ENCODE assay signal across 19 mouse cellular contexts in the genomic region with DNA sequence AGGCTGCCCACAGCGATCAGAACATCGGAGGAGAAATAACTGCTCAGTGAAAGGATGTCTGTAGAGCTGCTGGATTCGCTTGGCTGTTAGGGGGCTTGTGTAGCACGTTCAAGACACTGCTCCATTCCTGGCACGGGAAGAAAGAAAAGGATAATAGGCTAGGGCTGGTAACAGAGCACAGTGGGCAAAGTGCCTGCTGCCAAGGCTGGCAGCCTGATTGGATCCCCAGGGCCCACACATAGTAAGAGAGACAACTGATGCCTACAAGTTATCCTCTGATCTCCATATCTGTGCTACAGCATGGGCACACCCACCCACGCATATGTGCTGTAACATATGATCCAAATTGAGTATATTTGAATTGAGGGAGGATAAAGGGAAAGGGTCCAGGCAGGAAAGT. TPM values are rescaled to one million over a fixed set of nuclear protein-coding genes. Genes with fewer than 3 reads are reported as not detected.
DNase-seq lines count a peak whose midpoint lies in the region; ATAC-seq and TF ChIP-seq lines count a peak whose summit lies in the region.
"Had no signal": no experiment of that assay in that cellular context is flagged by ENCODE, and none has a peak within 500 bp of the region (broad histone marks: within the 10 kb centered on the region; RNA-seq: fewer than 3 reads in every experiment).

No protein-coding gene starts in this region.

- ATAC-seq in hindbrain, postnatal 0 days: peak; percentile 55
- no peak for ATAC-seq in hindbrain, embryonic 12.5 days (ENCODE audit: low FRiP score)
- ATAC-seq in midbrain, embryonic 14.5 days (ENCODE audit: low FRiP score, low TSS enrichment): no peak
- ATAC-seq: CD4-positive, CD25-positive, alpha-beta regulatory T cell, adult 4 months had no signal

- H3K27ac ChIP-seq in hindbrain, postnatal 0 days: no peak overlapping the region
- no peak overlapping the region for H3K27ac ChIP-seq in hindbrain, embryonic 12.5 days
- H3K27ac ChIP-seq in midbrain, embryonic 14.5 days (replicated peaks; ENCODE audit: low read depth, low read length): no peak overlapping the region
- H3K27ac ChIP-seq in midbrain, embryonic 10.5 days (replicated peaks): no peak overlapping the region
- H3K27ac ChIP-seq: gastrocnemius, adult 2 months; heart, embryonic 15.5 days; hindbrain, embryonic 10.5 days; limb, embryonic 12.5 days; liver, embryonic 14.5 days had no signal

- H3K4me2 ChIP-seq in hindbrain, postnatal 0 days (ENCODE audit: low read depth, low read length): no peak overlapping the region
- H3K4me2 ChIP-seq in hindbrain, embryonic 12.5 days (replicated peaks): no peak overlapping the region
- no peak overlapping the region for H3K4me2 ChIP-seq in midbrain, embryonic 14.5 days (ENCODE audit: low read length)
- H3K4me2 ChIP-seq: heart, embryonic 15.5 days; limb, embryonic 12.5 days had no signal

- no peak for TF ChIP-seq CTCF in hindbrain, postnatal 0 days (IDR thresholded peaks at IDR 0.05; ENCODE audit: low read depth)

- no peaks in the 10 kb centered on the region for H3K27me3 ChIP-seq in hindbrain, postnatal 0 days (ENCODE audit: insufficient read depth, low read length)
- no peaks in the 10 kb centered on the region for H3K27me3 ChIP-seq in hindbrain, embryonic 12.5 days
- no peaks in the 10 kb centered on the region for H3K27me3 ChIP-seq in midbrain, embryonic 14.5 days (ENCODE audit: control insufficient read depth, insufficient read depth, low read length)
- H3K27me3 ChIP-seq in midbrain, embryonic 10.5 days (ENCODE audit: low read depth, poor library complexity, severe bottlenecking): no peaks in the 10 kb centered on the region
- H3K27me3 ChIP-seq: heart, embryonic 15.5 days; limb, embryonic 12.5 days had no signal

- 44% methylated on average over 6 of the region's 6 CpGs for WGBS in hindbrain, postnatal 0 days
- WGBS in hindbrain, embryonic 12.5 days: 89% methylated on average over 6 of the region's 6 CpGs
- WGBS in midbrain, embryonic 14.5 days: 83% methylated on average over 6 of the region's 6 CpGs
- 94% methylated on average over 6 of the region's 6 CpGs for WGBS in midbrain, embryonic 10.5 days

- no peak overlapping the region for H3K9ac ChIP-seq in hindbrain, postnatal 0 days (replicated peaks; ENCODE audit: low read length)
- no peak overlapping the region for H3K9ac ChIP-seq in hindbrain, embryonic 12.5 days
- H3K9ac ChIP-seq in midbrain, embryonic 14.5 days (replicated peaks; ENCODE audit: low read length): no peak overlapping the region
- H3K9ac ChIP-seq: heart, embryonic 15.5 days; limb, embryonic 12.5 days; liver, embryonic 14.5 days had no signal

- no peaks in the 10 kb centered on the region for H3K4me1 ChIP-seq in hindbrain, postnatal 0 days (ENCODE audit: insufficient read depth, low read length)
- no peaks in the 10 kb centered on the region for H3K4me1 ChIP-seq in hindbrain, embryonic 12.5 days
- H3K4me1 ChIP-seq in midbrain, embryonic 14.5 days (ENCODE audit: control insufficient read depth, insufficient read depth, low read length): no peaks in the 10 kb centered on the region
- H3K4me1 ChIP-seq in midbrain, embryonic 10.5 days: no peaks in the 10 kb centered on the region
- H3K4me1 ChIP-seq: heart, embryonic 15.5 days; hindbrain, embryonic 10.5 days; limb, embryonic 12.5 days had no signal

- H3K9me3 ChIP-seq in hindbrain, postnatal 0 days (ENCODE audit: low read length): no peaks in the 10 kb centered on the region
- H3K9me3 ChIP-seq in hindbrain, embryonic 12.5 days (replicated peaks): no peaks in the 10 kb centered on the region
- no peaks in the 10 kb centered on the region for H3K9me3 ChIP-seq in midbrain, embryonic 14.5 days (ENCODE audit: control insufficient read depth, low read length)
- H3K9me3 ChIP-seq in midbrain, embryonic 10.5 days (replicated peaks): no peaks in the 10 kb centered on the region
- H3K9me3 ChIP-seq: heart, embryonic 15.5 days; hindbrain, embryonic 10.5 days; limb, embryonic 12.5 days had no signal

- DNase-seq in hindbrain, postnatal 0 days (ENCODE audit: low spot score): peak; percentile 65
- peak; percentile 55 for DNase-seq in midbrain, embryonic 14.5 days
- DNase-seq in midbrain, embryonic 10.5 days (ENCODE audit: low spot score): no peak
- DNase-seq in layer of hippocampus, adult 9-11 months: peak; percentile 57
- peak; percentile 21 for DNase-seq in telencephalon, adult 2 months (ENCODE audit: low read depth, low spot score)
- no peak for DNase-seq in cerebellum, postnatal 25 days
- DNase-seq: adrenal gland, postnatal 10 days; cerebellum, adult 8-10 months; gastrocnemius, adult 2 months; heart, adult 18-20 months; kidney, adult 11 months; kidney, postnatal 14 days; lung, postnatal 14 days had no signal

- peaks cover 30% of the 10 kb centered on the region for H3K36me3 ChIP-seq in hindbrain, postnatal 0 days (ENCODE audit: insufficient read depth, low read length)
- H3K36me3 ChIP-seq in hindbrain, embryonic 12.5 days: peaks cover 45% of the 10 kb centered on the region
- peaks cover 36% of the 10 kb centered on the region for H3K36me3 ChIP-seq in midbrain, embryonic 14.5 days (ENCODE audit: control insufficient read depth, insufficient read depth, low read length)
- peaks cover 59% of the 10 kb centered on the region for H3K36me3 ChIP-seq in midbrain, embryonic 10.5 days

- H3K4me3 ChIP-seq in hindbrain, postnatal 0 days (ENCODE audit: low read length): no peak overlapping the region
- H3K4me3 ChIP-seq in hindbrain, embryonic 12.5 days: no peak overlapping the region
- H3K4me3 ChIP-seq in midbrain, embryonic 14.5 days (replicated peaks; ENCODE audit: low read depth, low read length): no peak overlapping the region
- H3K4me3 ChIP-seq in midbrain, embryonic 10.5 days: no peak overlapping the region
- H3K4me3 ChIP-seq: gastrocnemius, adult 2 months; heart, embryonic 15.5 days; hindbrain, embryonic 10.5 days; limb, embryonic 12.5 days had no signal

RNA-seq across cellular contexts. Expression of gene Asxl2, which starts 20.1 kb away (rescaled TPM):
- total RNA-seq in hindbrain, postnatal 0 days (2014; rRNA removed): 13.2 and 16.1 TPM in 2 replicates
- polyA plus RNA-seq in hindbrain, postnatal 0 days (2015; fragmentation: Nextera tagmentation; extraction: Ambion mirVana): 9.6 and 10.7 TPM in 2 replicates
- 19.2 and 20.9 TPM in 2 replicates for polyA plus RNA-seq in hindbrain, embryonic 12.5 days (2016; fragmentation: Nextera tagmentation; extraction: Ambion mirVana)
- 10.2 and 14.4 TPM in 2 replicates for polyA plus RNA-seq in midbrain, embryonic 14.5 days (2014; fragmentation: Nextera tagmentation; extraction: Ambion mirVana)
- 14.0 and 15.6 TPM in 2 replicates for polyA plus RNA-seq in midbrain, embryonic 10.5 days (2016; fragmentation: Nextera tagmentation; extraction: Ambion mirVana)

RNA-seq across cellular contexts. Expression of gene Kif3c, which starts 41.7 kb away (rescaled TPM):
- 142 and 150 TPM in 2 replicates for total RNA-seq in hindbrain, postnatal 0 days (2014; rRNA removed)
- polyA plus RNA-seq in hindbrain, postnatal 0 days (2015; fragmentation: Nextera tagmentation; extraction: Ambion mirVana): 56.0 and 58.5 TPM in 2 replicates
- 64.2 and 64.8 TPM in 2 replicates for polyA plus RNA-seq in hindbrain, embryonic 12.5 days (2016; fragmentation: Nextera tagmentation; extraction: Ambion mirVana)
- polyA plus RNA-seq in midbrain, embryonic 14.5 days (2014; fragmentation: Nextera tagmentation; extraction: Ambion mirVana): 72.0 and 78.2 TPM in 2 replicates
- 19.9 and 28.5 TPM in 2 replicates for polyA plus RNA-seq in midbrain, embryonic 10.5 days (2016; fragmentation: Nextera tagmentation; extraction: Ambion mirVana)

Comparison
In these comparisons a context has a peak if more than half of its experiments do, and no peak if none do; other contexts are left out.
1. DNase-seq: peak in hindbrain, postnatal 0 days (single experiment), midbrain, embryonic 14.5 days (single experiment), layer of hippocampus, adult 9-11 months (single experiment) and telencephalon, adult 2 months (single experiment); none in midbrain, embryonic 10.5 days (single experiment) and cerebellum, postnatal 25 days (0 of 2).